Mouse (Mus musculus) heart, embryonic 11.5 days (tissue): ENCODE results near the gene Arpin. TPM values are rescaled to one million over a fixed set of nuclear protein-coding genes. Genes with fewer than 3 reads are reported as not detected.

Source experiments
- ATAC-seq: fragments of 200-750 bp; cut with Nextera tagmentation; replicated peaks from 2 replicates; pipeline ENCODE4 v1.8.0; 2017; ENCODE audit warnings: moderate library complexity; ENCODE audit not compliant: insufficient number of reproducible peaks, low FRiP score, low TSS enrichment
- H3K27ac ChIP-seq: fragments of 300-500 bp; sonication (generic); 2 replicates; pipeline ENCODE4 v1.5.1; 2014; ENCODE audit warnings: mild to moderate bottlenecking, low read depth, low read length
- H3K27me3 ChIP-seq: fragments of 300-500 bp; sonication (generic); 2 replicates; pipeline ENCODE4 v1.6.1; 2014; ENCODE audit warnings: mild to moderate bottlenecking, low read length, mixed read lengths; ENCODE audit not compliant: control insufficient read depth, insufficient read depth
- H3K36me3 ChIP-seq: fragments of 300-500 bp; sonication (generic); 2 replicates; pipeline ENCODE4 v1.6.1; 2014; ENCODE audit warnings: mild to moderate bottlenecking, low read length, moderate library complexity, mixed read lengths; ENCODE audit not compliant: control insufficient read depth, insufficient read depth
- H3K4me1 ChIP-seq: fragments of 300-500 bp; sonication (generic); 2 replicates; pipeline ENCODE4 v1.6.1; 2014; ENCODE audit warnings: low read length; ENCODE audit not compliant: control insufficient read depth, insufficient read depth
- H3K4me2 ChIP-seq: fragments of 300-500 bp; sonication (generic); 2 replicates; pipeline ENCODE4 v1.6.1; 2014; ENCODE audit warnings: mild to moderate bottlenecking, moderate library complexity
- H3K4me3 ChIP-seq: fragments of 300-500 bp; sonication (generic); 2 replicates; pipeline ENCODE4 v1.5.1; 2014; ENCODE audit warnings: low read depth, low read length
- H3K9ac ChIP-seq: fragments of 300-500 bp; sonication (generic); 2 replicates; pipeline ENCODE4 v1.6.1; 2014; ENCODE audit warnings: mild to moderate bottlenecking, low read depth, low read length, moderate library complexity
- H3K9me3 ChIP-seq: fragments of 300-500 bp; sonication (generic); replicated peaks from 2 replicates; pipeline ENCODE4 v1.6.1; 2016; ENCODE audit warnings: low read length; ENCODE audit not compliant: control insufficient read depth
- WGBS: fragments of 180-500 bp; shearing (Covaris S2); extraction: QIAGEN DNeasy Blood & Tissue Kit; methylation state at CpG from one replicate; pipeline ENCODE4 v1.1.7; 2014; ENCODE audit not compliant: insufficient replicate concordance; 5-methylcytosine and 5-hydroxymethylcytosine counted together
- polyA plus RNA-seq: library from polyadenylated mRNA; unstranded; fragments of >200 nt; fragmentation: Nextera tagmentation; extraction: Ambion mirVana; gene quantifications from 2 replicates; pipeline ENCODE4 v1.2.1, GENCODE M21; 2014

Arpin gene
- polyA plus RNA-seq, 1 experiment from 2014 or later: 27.0 TPM

GRCm38 (mm10) chr7:79905193-79905592, 30.0 kb downstream of the Arpin start:
- WGBS: 84% methylated on average over 4 of the region's 4 CpGs

GRCm38 (mm10) chr7:79903160-79903792, 31.9 kb downstream of the Arpin start:
- Histone ChIP-seq H3K4me1 (no peaks in the 10 kb centered on the region), H3K4me2 (no peak overlapping the region), H3K36me3 (peaks cover 2% of the 10 kb centered on the region; the same call in 1 of the 2 replicates), H3K27me3 (no peaks in the 10 kb centered on the region), H3K9me3 (no peaks in the 10 kb centered on the region), H3K27ac (no peak overlapping the region), H3K4me3 (no peak overlapping the region), H3K9ac (no peak overlapping the region)
- ATAC-seq: no peak
- 64% methylated on average over 8 of the region's 8 CpGs for WGBS

More at GRCm38 (mm10) chr7:79905193-79905592, 30.0 kb downstream of the Arpin start:
- Histone ChIP-seq H3K27me3 (no peaks in the 10 kb centered on the region), H3K9me3 (no peaks in the 10 kb centered on the region), H3K9ac (no peak overlapping the region), H3K27ac (no peak overlapping the region), H3K4me3 (no peak overlapping the region), H3K36me3 (no peaks in the 10 kb centered on the region; the same call in 1 of the 2 replicates), H3K4me1 (no peaks in the 10 kb centered on the region), H3K4me2 (no peak overlapping the region)
- ATAC-seq: no peak

- Histone ChIP-seq H3K9me3 (no peaks in the 10 kb centered on the region), H3K4me2 (no peak overlapping the region), H3K4me1 (no peaks in the 10 kb centered on the region), H3K9ac (no peak overlapping the region), H3K36me3 (peaks cover 2% of the 10 kb centered on the region; the same call in 1 of the 2 replicates), H3K27me3 (no peaks in the 10 kb centered on the region), H3K4me3 (no peak overlapping the region), H3K27ac (no peak overlapping the region)
- 95% methylated on average over 6 of the region's 6 CpGs for WGBS
- no peak for ATAC-seq
These were observed 34.4 kb downstream of the Arpin start for GRCm38 (mm10) chr7:79900753-79901152.

GRCm38 (mm10) chr7:79895225-79895624, 39.9 kb downstream of the Arpin start:
- 74% methylated on average over 3 of the region's 3 CpGs for WGBS
- no peak overlapping the region for H3K27ac ChIP-seq
- H3K4me1 ChIP-seq: peaks cover 5% of the 10 kb centered on the region; the same call in 1 of the 2 replicates
- H3K9ac ChIP-seq: no peak overlapping the region
- no peak for ATAC-seq
- 0 out of 2 replicates have a peak, but pooled peaks cover 2% of the 10 kb centered on the region for H3K36me3 ChIP-seq
- no peak overlapping the region for H3K4me3 ChIP-seq
- H3K27me3 ChIP-seq: no peaks in the 10 kb centered on the region
- no peak overlapping the region for H3K4me2 ChIP-seq
- no peaks in the 10 kb centered on the region for H3K9me3 ChIP-seq

- no peak overlapping the region for H3K27ac ChIP-seq
- 88% methylated on average over 1 of the region's 1 CpGs for WGBS
- no peak overlapping the region for H3K4me2 ChIP-seq
- H3K4me1 ChIP-seq: peaks cover 5% of the 10 kb centered on the region; the same call in 1 of the 2 replicates
- H3K36me3 ChIP-seq: 0 out of 2 replicates have a peak, but pooled peaks cover 2% of the 10 kb centered on the region
- H3K9ac ChIP-seq: no peak overlapping the region
- H3K27me3 ChIP-seq: no peaks in the 10 kb centered on the region
- H3K4me3 ChIP-seq: no peak overlapping the region
- no peak for ATAC-seq
- no peaks in the 10 kb centered on the region for H3K9me3 ChIP-seq
These were observed 40.4 kb downstream of the Arpin start for GRCm38 (mm10) chr7:79894790-79895189.

GRCm38 (mm10) chr7:79892576-79893428, 42.4 kb downstream of the Arpin start:
- H3K36me3 ChIP-seq: no peaks in the 10 kb centered on the region; the same call in 1 of the 2 replicates
- H3K27me3 ChIP-seq: no peaks in the 10 kb centered on the region
- H3K27ac ChIP-seq: no peak overlapping the region
- 72% methylated on average over 6 of the region's 6 CpGs for WGBS
- no peak overlapping the region for H3K4me2 ChIP-seq
- peaks cover 5% of the 10 kb centered on the region; the same call in 1 of the 2 replicates for H3K4me1 ChIP-seq
- no peak for ATAC-seq
- H3K9ac ChIP-seq: no peak overlapping the region
- no peak overlapping the region for H3K4me3 ChIP-seq
- H3K9me3 ChIP-seq: no peaks in the 10 kb centered on the region

GRCm38 (mm10) chr7:79890436-79891221, 44.5 kb downstream of the Arpin start:
- H3K9me3 ChIP-seq: no peaks in the 10 kb centered on the region
- ATAC-seq: no peak
- H3K4me3 ChIP-seq: no peak overlapping the region
- H3K27ac ChIP-seq: no peak overlapping the region
- no peaks in the 10 kb centered on the region; the same call in 1 of the 2 replicates for H3K36me3 ChIP-seq
- no peaks in the 10 kb centered on the region for H3K27me3 ChIP-seq
- no peak overlapping the region for H3K9ac ChIP-seq
- H3K4me1 ChIP-seq: peaks cover 5% of the 10 kb centered on the region; the same call in 1 of the 2 replicates
- no peak overlapping the region for H3K4me2 ChIP-seq
- WGBS: 81% methylated on average over 15 of the region's 15 CpGs

- no peak overlapping the region for H3K4me3 ChIP-seq
- no peaks in the 10 kb centered on the region for H3K27me3 ChIP-seq
- no peak overlapping the region for H3K27ac ChIP-seq
- H3K4me2 ChIP-seq: no peak overlapping the region
- WGBS: 88% methylated on average over 9 of the region's 9 CpGs
- H3K4me1 ChIP-seq: peaks cover 5% of the 10 kb centered on the region; the same call in 1 of the 2 replicates
- ATAC-seq: no peak
- no peaks in the 10 kb centered on the region for H3K9me3 ChIP-seq
- H3K9ac ChIP-seq: no peak overlapping the region
- no peaks in the 10 kb centered on the region; the same call in 1 of the 2 replicates for H3K36me3 ChIP-seq
These were observed 46.6 kb downstream of the Arpin start for GRCm38 (mm10) chr7:79888603-79889002.
